Mouse (Mus musculus): ENCODE measurements at regions not wholly inside any gene's neighbourhood (a gene's known extent, or its start where the extent isn't known, plus 50 kb on each side); places are given as distances from the start of the nearest gene placed in this dataset.

DNA sequence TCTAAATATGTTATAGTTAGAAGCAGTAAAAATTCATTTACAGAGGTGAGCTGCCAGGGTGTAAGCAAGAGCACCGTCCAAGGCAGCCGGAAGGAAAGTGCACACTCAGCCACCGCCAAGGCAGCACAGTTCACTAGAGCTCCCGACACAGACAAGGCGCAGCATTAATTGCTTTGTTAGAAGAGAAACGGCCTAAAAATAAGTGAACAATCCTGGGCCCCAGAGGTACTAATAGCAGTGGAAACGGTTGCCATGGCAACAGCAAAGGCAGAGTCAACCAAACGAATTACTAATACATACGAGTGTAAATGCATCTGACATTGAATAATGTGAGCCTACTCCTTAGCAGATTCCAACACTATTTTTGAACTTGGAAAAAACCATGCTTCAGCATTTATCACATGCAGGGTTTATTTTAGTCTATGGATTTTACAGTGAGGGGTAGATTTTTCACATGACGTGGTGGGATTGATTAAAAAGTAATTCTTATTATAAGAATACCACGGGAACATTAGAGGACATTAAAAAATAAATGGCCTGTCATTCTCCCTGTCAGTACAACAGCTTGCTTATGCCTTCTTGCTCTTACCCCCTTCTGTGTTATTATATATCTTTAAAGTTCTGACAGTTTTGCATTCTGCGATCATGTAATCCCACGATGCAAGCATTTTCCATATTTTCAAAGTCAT lies 62.5 kb downstream of the Cavin4 start:
- no peak overlapping the region for H3K4me2 ChIP-seq (ENCODE audit: low read depth)
- no peak overlapping the region for H3K4me3 ChIP-seq
- H3ac ChIP-seq (ENCODE audit: control insufficient read depth, insufficient read length), result no peak overlapping the region
- H3K36me3 ChIP-seq (ENCODE audit: control insufficient read depth, insufficient read depth), result no peaks in the 10 kb centered on the region
- TF ChIP-seq E2F4 (IDR thresholded peaks at IDR 0.05; ENCODE audit: insufficient read depth) (no peak), POLR2A (IDR thresholded peaks at IDR 0.05; ENCODE audit: insufficient read length, low read depth) (no peak), MYOG (IDR thresholded peaks at IDR 0.05; ENCODE audit: control insufficient read depth in 1 of 3, insufficient read depth in 1 of 3, insufficient read length in 2 of 3, low read depth in 2 of 3) (no peak), MYOD1 (IDR thresholded peaks at IDR 0.05; ENCODE audit: control insufficient read depth in 1 of 3, insufficient read length in 2 of 3, low read depth in 2 of 3) (no peak)
- no peaks in the 10 kb centered on the region for H3K27me3 ChIP-seq (ENCODE audit: control insufficient read depth, insufficient read depth, insufficient read length)
- no peaks in the 10 kb centered on the region for H3K79me2 ChIP-seq (ENCODE audit: control insufficient read depth, insufficient read depth)

DNA sequence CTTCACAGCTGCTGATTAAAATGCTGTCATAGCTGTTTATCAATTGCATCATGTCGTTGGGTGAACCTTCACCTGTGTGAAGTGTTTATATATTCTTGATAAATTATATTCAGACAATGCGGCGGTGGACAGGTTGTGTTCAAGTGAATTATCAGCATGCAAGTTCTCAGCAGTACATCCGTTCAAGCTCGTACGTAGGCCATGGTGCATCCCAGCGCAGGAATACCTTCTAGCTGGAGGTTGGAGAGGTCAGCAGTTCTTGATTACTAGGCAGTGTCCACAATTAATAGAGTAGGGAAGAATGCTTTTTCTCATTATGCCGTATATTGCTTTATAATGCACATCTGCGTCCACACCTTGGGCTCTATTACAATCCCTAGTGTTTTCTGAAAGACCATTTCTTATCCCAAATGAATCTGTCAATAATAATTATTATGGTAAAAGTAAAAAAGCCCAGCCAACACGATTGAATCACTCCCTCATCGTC lies 63.1 kb downstream of the Cavin4 start:
- Histone ChIP-seq H3ac (ENCODE audit: control insufficient read depth, insufficient read length) (no peak overlapping the region), H3K36me3 (ENCODE audit: control insufficient read depth, insufficient read depth) (no peaks in the 10 kb centered on the region), H3K4me2 (ENCODE audit: low read depth) (no peak overlapping the region), H3K4me3 (no peak overlapping the region), H3K79me2 (ENCODE audit: control insufficient read depth, insufficient read depth) (no peaks in the 10 kb centered on the region), H3K27me3 (ENCODE audit: control insufficient read depth, insufficient read depth, insufficient read length) (no peaks in the 10 kb centered on the region)
- no peak for TF ChIP-seq POLR2AphosphoS2 (IDR thresholded peaks at IDR 0.05; ENCODE audit: insufficient read length, low read depth)
- no peak for TF ChIP-seq MYOG (IDR thresholded peaks at IDR 0.05; ENCODE audit: control insufficient read depth in 1 of 3, insufficient read depth in 1 of 3, insufficient read length in 2 of 3, low read depth in 2 of 3)
- TF ChIP-seq TCF3 (IDR thresholded peaks at IDR 0.05; ENCODE audit: insufficient read length, low read depth), result no peak
- TF ChIP-seq CEBPB (IDR thresholded peaks at IDR 0.05; ENCODE audit: insufficient read depth, poor library complexity, severe bottlenecking), result no peak
- TF ChIP-seq POLR2A (IDR thresholded peaks at IDR 0.05; ENCODE audit: insufficient read length, low read depth), result no peak
- no peak for TF ChIP-seq REST (IDR thresholded peaks at IDR 0.05; ENCODE audit: insufficient read depth, insufficient read length)
- no peak for TF ChIP-seq USF1 (IDR thresholded peaks at IDR 0.05; ENCODE audit: low read depth)
- TF ChIP-seq TCF12 (IDR thresholded peaks at IDR 0.05; ENCODE audit: insufficient read depth, poor library complexity, severe bottlenecking), result no peak
- TF ChIP-seq E2F4 (IDR thresholded peaks at IDR 0.05; ENCODE audit: insufficient read depth), result no peak
- no peak for TF ChIP-seq SRF (IDR thresholded peaks at IDR 0.05; ENCODE audit: control insufficient read depth, insufficient read length, low read depth)
- TF ChIP-seq MYOD1 (IDR thresholded peaks at IDR 0.05; ENCODE audit: control insufficient read depth in 1 of 3, insufficient read length in 2 of 3, low read depth in 2 of 3), result no peak
- no peak for TF ChIP-seq MAX (IDR thresholded peaks at IDR 0.05; ENCODE audit: low read depth)

DNA sequence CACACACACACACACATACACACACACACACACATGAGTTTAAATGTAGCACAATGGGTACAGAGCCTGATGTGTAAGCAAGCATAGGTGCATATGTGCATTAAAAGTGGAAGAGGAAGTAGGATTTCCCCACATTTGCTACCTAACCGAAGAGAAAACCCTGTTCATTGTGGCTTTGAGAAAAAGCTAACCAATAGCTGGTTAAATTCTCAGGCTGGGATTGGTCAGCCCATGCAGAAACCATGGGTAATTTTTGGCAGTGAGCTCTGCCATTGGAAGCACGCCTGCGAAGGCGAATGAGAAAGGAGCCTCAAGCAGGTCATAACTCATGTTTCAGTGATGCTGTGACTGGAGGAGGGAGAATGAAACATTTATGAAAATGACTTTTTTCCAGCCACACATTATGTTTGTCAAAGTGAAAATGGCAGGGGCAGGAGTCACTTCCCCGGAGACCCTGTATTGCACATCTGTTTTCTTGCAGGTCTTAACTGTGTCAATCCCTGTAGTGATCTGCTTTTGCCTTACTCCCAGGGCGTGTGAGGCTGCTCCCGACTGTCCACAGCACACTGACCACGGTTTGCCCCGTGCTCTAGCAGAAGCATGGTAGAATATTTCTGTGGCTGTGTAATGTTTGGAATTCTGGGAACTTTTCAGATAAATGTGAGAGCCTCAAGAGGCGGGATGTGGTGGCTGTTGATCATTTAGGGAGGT lies 71.7 kb downstream of the Cavin4 start:
- no peak overlapping the region for H3K4me3 ChIP-seq

DNA sequence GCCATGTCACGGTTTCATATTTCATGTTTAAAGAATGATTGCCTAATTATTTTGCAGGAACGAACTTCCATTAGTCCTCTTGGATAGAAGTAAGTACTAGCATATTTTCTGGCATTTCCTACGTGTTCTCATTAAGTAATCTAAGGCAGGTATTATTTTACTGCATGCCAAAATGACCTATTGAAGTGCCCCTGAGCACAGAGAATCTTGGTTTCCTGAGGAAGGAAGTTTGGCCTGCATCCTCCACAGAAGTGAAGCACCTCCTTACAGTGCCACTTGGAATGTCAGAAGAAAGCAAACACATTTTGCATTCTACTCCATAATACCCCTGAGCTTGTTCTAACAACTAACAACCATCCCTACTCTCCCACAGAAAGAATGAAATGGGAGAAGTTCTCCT lies 82.9 kb downstream of the Cavin4 start:
- H3K4me3 ChIP-seq, result no peak overlapping the region
- H3K36me3 ChIP-seq (ENCODE audit: control insufficient read depth, insufficient read depth), result no peaks in the 10 kb centered on the region
- no peaks in the 10 kb centered on the region for H3K27me3 ChIP-seq (ENCODE audit: control insufficient read depth, insufficient read depth, insufficient read length)
- H3K79me2 ChIP-seq (ENCODE audit: control insufficient read depth, insufficient read depth), result no peaks in the 10 kb centered on the region
- no peak overlapping the region for H3ac ChIP-seq (ENCODE audit: control insufficient read depth, insufficient read length)
- TF ChIP-seq MAX (IDR thresholded peaks at IDR 0.05; ENCODE audit: low read depth) (no peak), REST (IDR thresholded peaks at IDR 0.05; ENCODE audit: insufficient read depth, insufficient read length) (no peak), MYOG (IDR thresholded peaks at IDR 0.05; ENCODE audit: control insufficient read depth in 1 of 3, insufficient read depth in 1 of 3, insufficient read length in 2 of 3, low read depth in 2 of 3) (no peak), MYOD1 (IDR thresholded peaks at IDR 0.05; ENCODE audit: control insufficient read depth in 1 of 3, insufficient read length in 2 of 3, low read depth in 2 of 3) (no peak), POLR2AphosphoS2 (IDR thresholded peaks at IDR 0.05; ENCODE audit: insufficient read length, low read depth) (no peak), CEBPB (IDR thresholded peaks at IDR 0.05; ENCODE audit: insufficient read depth, poor library complexity, severe bottlenecking) (no peak), TCF12 (IDR thresholded peaks at IDR 0.05; ENCODE audit: insufficient read depth, poor library complexity, severe bottlenecking) (no peak), POLR2A (IDR thresholded peaks at IDR 0.05; ENCODE audit: insufficient read length, low read depth) (no peak), TCF3 (IDR thresholded peaks at IDR 0.05; ENCODE audit: insufficient read length, low read depth) (no peak), USF1 (IDR thresholded peaks at IDR 0.05; ENCODE audit: low read depth) (no peak), SRF (IDR thresholded peaks at IDR 0.05; ENCODE audit: control insufficient read depth, insufficient read length, low read depth) (no peak), E2F4 (IDR thresholded peaks at IDR 0.05; ENCODE audit: insufficient read depth) (no peak)
- H3K4me2 ChIP-seq (ENCODE audit: low read depth), result no peak overlapping the region

More for the DNA sequence above, 71.7 kb downstream of the Cavin4 start:
- Histone ChIP-seq H3K4me2 (ENCODE audit: low read depth) (peak overlapping the region; percentile 61), H3K36me3 (ENCODE audit: control insufficient read depth, insufficient read depth) (no peaks in the 10 kb centered on the region), H3K27me3 (ENCODE audit: control insufficient read depth, insufficient read depth, insufficient read length) (no peaks in the 10 kb centered on the region), H3ac (ENCODE audit: control insufficient read depth, insufficient read length) (no peak overlapping the region), H3K79me2 (ENCODE audit: control insufficient read depth, insufficient read depth) (no peaks in the 10 kb centered on the region)
- TF ChIP-seq REST (IDR thresholded peaks at IDR 0.05; ENCODE audit: insufficient read depth, insufficient read length) (no peak), CEBPB (IDR thresholded peaks at IDR 0.05; ENCODE audit: insufficient read depth, poor library complexity, severe bottlenecking) (no peak), MYOG (IDR thresholded peaks at IDR 0.05; ENCODE audit: control insufficient read depth in 1 of 3, insufficient read depth in 1 of 3, insufficient read length in 2 of 3, low read depth in 2 of 3) (no peak), SRF (IDR thresholded peaks at IDR 0.05; ENCODE audit: control insufficient read depth, insufficient read length, low read depth) (no peak), POLR2A (IDR thresholded peaks at IDR 0.05; ENCODE audit: insufficient read length, low read depth) (no peak), MAX (IDR thresholded peaks at IDR 0.05; ENCODE audit: low read depth) (no peak), TCF12 (IDR thresholded peaks at IDR 0.05; ENCODE audit: insufficient read depth, poor library complexity, severe bottlenecking) (no peak), TCF3 (IDR thresholded peaks at IDR 0.05; ENCODE audit: insufficient read length, low read depth) (no peak), USF1 (IDR thresholded peaks at IDR 0.05; ENCODE audit: low read depth) (no peak), E2F4 (IDR thresholded peaks at IDR 0.05; ENCODE audit: insufficient read depth) (no peak), POLR2AphosphoS2 (IDR thresholded peaks at IDR 0.05; ENCODE audit: insufficient read length, low read depth) (no peak), MYOD1 (IDR thresholded peaks at IDR 0.05; ENCODE audit: control insufficient read depth in 1 of 3, insufficient read length in 2 of 3, low read depth in 2 of 3) (no peak)

Data from myocyte (in vitro differentiated cells).